Mouse (Mus musculus) G1E (cell line): Measurements from ENCODE around the gene Tcf25. TPM values are rescaled to one million over a fixed set of nuclear protein-coding genes. Genes with fewer than 3 reads are reported as not detected.
A peak's percentile ranks its signal among the peaks of the same experiment; 100 is the strongest.

Experiments used
- ATAC-seq: 2 replicates; pipeline ENCODE4 v1.8.0; 2016; ENCODE audit warnings: mild to moderate bottlenecking; ENCODE audit not compliant: insufficient number of reproducible peaks, poor library complexity, low FRiP score, severe bottlenecking; ENCODE audit errors: extremely low read depth
- DNase-seq: peaks from one replicate; pipeline ENCODE4 v3.0.0; 2012; ENCODE audit warnings: low spot score
- H3K27me3 ChIP-seq: 2 replicates; pipeline ENCODE4 v1.6.1; 2012; ENCODE audit warnings: mild to moderate bottlenecking, low read length, inconsistent platforms; ENCODE audit not compliant: insufficient read depth
- H3K36me3 ChIP-seq: replicated peaks from 2 replicates; pipeline ENCODE3; 2012; ENCODE audit warnings: mild to moderate bottlenecking, inconsistent platforms
- H3K4me1 ChIP-seq: 2 replicates; pipeline ENCODE4 v1.6.1; 2012; ENCODE audit warnings: low read depth, low read length, inconsistent platforms, mixed read lengths; ENCODE audit not compliant: insufficient read depth
- H3K4me3 ChIP-seq: 2 replicates; pipeline ENCODE4 v1.5.1; 2012; ENCODE audit warnings: low read depth, mild to moderate bottlenecking, inconsistent platforms, low read length, moderate library complexity, mixed read lengths
- H3K9me3 ChIP-seq: replicated peaks from 2 replicates; pipeline ENCODE4 v1.6.1; 2012; ENCODE audit warnings: inconsistent platforms
- CTCF ChIP-seq: IDR thresholded peaks from 2 replicates; pipeline ENCODE4 v1.5.1; 2012; ENCODE audit warnings: low read depth, low read length, inconsistent platforms, mixed read lengths
- GATA1 ChIP-seq: IDR thresholded peaks from 2 replicates; pipeline ENCODE4 v1.6.1; 2012; ENCODE audit warnings: borderline replicate concordance, low read length, inconsistent platforms, mixed read lengths
- GATA2 ChIP-seq: IDR thresholded peaks from 2 replicates; pipeline ENCODE4 v1.6.1; 2012; ENCODE audit warnings: low read depth, low read length, inconsistent platforms, borderline replicate concordance
- POLR2AphosphoS5 ChIP-seq: IDR thresholded peaks from 2 replicates; pipeline ENCODE4 v1.6.1; 2012; ENCODE audit warnings: low read depth, low read length, inconsistent platforms; ENCODE audit not compliant: insufficient replicate concordance
- TAL1 ChIP-seq: conservative IDR thresholded peaks from 2 replicates; pipeline ENCODE4 v1.6.1; 2012; ENCODE audit warnings: low read depth, low read length, inconsistent platforms, mixed read lengths
- polyA plus RNA-seq: library from polyadenylated mRNA; stranded (reverse); fragments of >175 nt; gene quantifications from 2 replicates; pipeline ENCODE4 v1.2.3, GENCODE M21; 2012
- total RNA-seq, 2 experiments: library from RNA; stranded (forward) in 1 of 2; stranded (reverse) in 1 of 2; fragments of 200-1000 nt in 1 of 2; fragments of >200 nt in 1 of 2; fragmentation: Nextera tagmentation in 1 of 2; gene quantifications; 2 replicates each; pipeline ENCODE4 v1.2.3; 2014 to 2017

Gene Tcf25
- total RNA-seq (2014; fragmentation: Nextera tagmentation) (123 and 130 TPM in 2 replicates), total RNA-seq (2017) (125 and 133 TPM in 2 replicates), polyA plus RNA-seq (84.3 and 91.6 TPM in 2 replicates)

- DNase-seq (peak; percentile 99), ATAC-seq (peak; percentile 74)
- Histone ChIP-seq H3K9me3 (no peaks in the 10 kb centered on the region), H3K4me1 (peaks cover 42% of the 10 kb centered on the region), H3K4me3 (peak within 1 kb of the TSS; percentile 90), H3K36me3 (peaks cover 34% of the 10 kb centered on the region), H3K27me3 (peaks cover 26% of the 10 kb centered on the region)
- TF ChIP-seq CTCF (no peak), GATA1 (no peak), POLR2AphosphoS5 (peak; percentile 37; the same call in 1 of the 2 replicates), TAL1 (no peak)
Measured at GRCm38 (mm10) chr8:123373403-123374238, at the start of gene Tcf25. Gene Tcf25, plus strand, starts transcription at chr8:123373753.

GRCm38 (mm10) chr8:123328552-123328951 lies 45.0 kb upstream of the Tcf25 start:
- no peak for ATAC-seq

GRCm38 (mm10) chr8:123329350-123329749 lies 44.2 kb upstream of the Tcf25 start:
- H3K27me3 ChIP-seq: peaks cover 46% of the 10 kb centered on the region
- DNase-seq (no peak), ATAC-seq (no peak)
- H3K36me3 ChIP-seq: no peaks in the 10 kb centered on the region
- H3K4me3 ChIP-seq: no peak overlapping the region
- no peak for TF ChIP-seq TAL1
- no peak for TF ChIP-seq POLR2AphosphoS5
- no peak for TF ChIP-seq CTCF
- TF ChIP-seq GATA2: no peak
- H3K9me3 ChIP-seq: no peaks in the 10 kb centered on the region
- peaks cover 21% of the 10 kb centered on the region for H3K4me1 ChIP-seq

More at GRCm38 (mm10) chr8:123328552-123328951, 45.0 kb upstream of the Tcf25 start:
- peaks cover 21% of the 10 kb centered on the region for H3K4me1 ChIP-seq
- peaks cover 38% of the 10 kb centered on the region for H3K27me3 ChIP-seq
- DNase-seq: no peak
- H3K9me3 ChIP-seq: no peaks in the 10 kb centered on the region
- no peaks in the 10 kb centered on the region for H3K36me3 ChIP-seq
- H3K4me3 ChIP-seq: no peak overlapping the region
- no peak for TF ChIP-seq POLR2AphosphoS5

GRCm38 (mm10) chr8:123329961-123330360 lies 43.6 kb upstream of the Tcf25 start:
- Histone ChIP-seq H3K27me3 (peaks cover 50% of the 10 kb centered on the region), H3K9me3 (no peaks in the 10 kb centered on the region), H3K4me1 (peaks cover 21% of the 10 kb centered on the region), H3K36me3 (no peaks in the 10 kb centered on the region), H3K4me3 (no peak overlapping the region)
- no peak for ATAC-seq
- DNase-seq: no peak
- TF ChIP-seq GATA1 (no peak), POLR2AphosphoS5 (no peak), TAL1 (no peak), CTCF (no peak), GATA2 (no peak)

- Histone ChIP-seq H3K27me3 (peaks cover 50% of the 10 kb centered on the region), H3K4me3 (no peak overlapping the region), H3K9me3 (no peaks in the 10 kb centered on the region), H3K4me1 (peaks cover 21% of the 10 kb centered on the region), H3K36me3 (no peaks in the 10 kb centered on the region)
- DNase-seq (no peak), ATAC-seq (no peak)
- TF ChIP-seq TAL1 (no peak), GATA2 (no peak), CTCF (no peak)
Measured at GRCm38 (mm10) chr8:123330701-123331100, 42.9 kb upstream of the Tcf25 start.

- no peaks in the 10 kb centered on the region for H3K36me3 ChIP-seq
- TF ChIP-seq TAL1 (no peak), POLR2AphosphoS5 (no peak), CTCF (no peak), GATA1 (no peak), GATA2 (no peak)
- H3K27me3 ChIP-seq: peaks cover 48% of the 10 kb centered on the region
- no peak overlapping the region for H3K4me3 ChIP-seq
- DNase-seq (no peak), ATAC-seq (no peak)
- H3K4me1 ChIP-seq: peaks cover 21% of the 10 kb centered on the region
- H3K9me3 ChIP-seq: no peaks in the 10 kb centered on the region
Measured at GRCm38 (mm10) chr8:123331301-123331700, 42.3 kb upstream of the Tcf25 start.

GRCm38 (mm10) chr8:123331810-123332209 lies 41.7 kb upstream of the Tcf25 start:
- Histone ChIP-seq H3K4me3 (no peak overlapping the region; the same call in 1 of the 2 replicates), H3K36me3 (no peaks in the 10 kb centered on the region), H3K27me3 (peaks cover 48% of the 10 kb centered on the region), H3K4me1 (peaks cover 21% of the 10 kb centered on the region), H3K9me3 (no peaks in the 10 kb centered on the region)
- TF ChIP-seq CTCF (no peak), TAL1 (no peak), GATA2 (no peak), POLR2AphosphoS5 (no peak), GATA1 (no peak)
- no peak for DNase-seq
- ATAC-seq: no peak
